Mouse (Mus musculus) megakaryocyte, embryonic 14.5 days (primary cell): ENCODE data around the gene 6030452D12Rik. TPM values are rescaled to one million over a fixed set of nuclear protein-coding genes. Genes with fewer than 3 reads are reported as not detected.

Source experiments
- H3K27me3 ChIP-seq: replicated peaks from 2 replicates; pipeline ENCODE3; 2012; ENCODE audit warnings: inconsistent platforms
- H3K36me3 ChIP-seq: replicated peaks from 2 replicates; pipeline ENCODE3; 2012; ENCODE audit warnings: low read length, inconsistent platforms, mixed read lengths
- H3K4me1 ChIP-seq: 2 replicates; pipeline ENCODE4 v1.6.1; 2012; ENCODE audit warnings: inconsistent platforms
- H3K4me3 ChIP-seq: replicated peaks from 2 replicates; pipeline ENCODE3; 2012; ENCODE audit warnings: moderate library complexity, mild to moderate bottlenecking, inconsistent platforms
- H3K9me3 ChIP-seq: 2 replicates; pipeline ENCODE4 v1.6.1; 2012; ENCODE audit warnings: inconsistent platforms
- FLI1 ChIP-seq: IDR thresholded peaks from 2 replicates; pipeline ENCODE4 v1.6.1; 2012; ENCODE audit warnings: low read length, inconsistent platforms, mixed read lengths
- GATA1 ChIP-seq: IDR thresholded peaks from 3 replicates; pipeline ENCODE4 v1.6.1; 2012; ENCODE audit warnings: mixed read lengths, low read length, inconsistent platforms, borderline replicate concordance
- polyA plus RNA-seq: library from polyadenylated mRNA; stranded (reverse); fragments of >175 nt; gene quantifications from 2 replicates; pipeline ENCODE4 v1.2.3, GENCODE M21; 2012; ENCODE audit warnings: low replicate concordance; ENCODE audit not compliant: insufficient read depth

6030452D12Rik gene
- polyA plus RNA-seq, 1 experiment: not detected

- Histone ChIP-seq H3K4me1 (peaks cover 12% of the 10 kb centered on the region), H3K4me3 (no peak overlapping the region), H3K9me3 (peaks cover 8% of the 10 kb centered on the region), H3K27me3 (peaks cover 52% of the 10 kb centered on the region), H3K36me3 (no peaks in the 10 kb centered on the region)
- TF ChIP-seq GATA1: no peak
- no peak for TF ChIP-seq FLI1
These were observed 5.1 kb downstream of the 6030452D12Rik start for GRCm38 (mm10) chr8:106505328-106505965.

DNA sequence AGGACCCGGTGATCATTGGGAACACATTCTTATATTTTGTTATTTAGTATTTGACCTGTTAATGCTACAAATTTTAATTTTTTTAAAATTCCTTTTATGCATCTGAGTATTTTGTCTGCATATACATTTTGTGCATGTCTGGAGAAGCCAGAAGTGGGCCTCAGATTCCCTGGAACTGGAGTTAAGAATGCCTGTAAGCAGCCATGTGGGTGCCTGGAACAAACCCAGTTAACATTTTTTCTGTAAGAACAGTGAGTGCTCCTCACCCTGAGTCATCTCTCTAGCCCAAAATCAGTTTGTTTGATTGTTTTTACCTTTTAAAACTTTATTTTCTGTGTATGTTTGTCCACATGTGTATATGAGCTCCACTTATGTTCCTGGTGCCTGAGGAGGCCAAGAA is 5.8 kb downstream of the 6030452D12Rik start:
- H3K27me3 ChIP-seq: peaks cover 58% of the 10 kb centered on the region
- H3K36me3 ChIP-seq: no peaks in the 10 kb centered on the region
- H3K4me3 ChIP-seq: no peak overlapping the region
- TF ChIP-seq FLI1 (no peak), GATA1 (no peak)
- H3K4me1 ChIP-seq: peaks cover 18% of the 10 kb centered on the region
- H3K9me3 ChIP-seq: peaks cover 15% of the 10 kb centered on the region

- Histone ChIP-seq H3K27me3 (peaks cover 76% of the 10 kb centered on the region), H3K9me3 (peaks cover 22% of the 10 kb centered on the region), H3K4me3 (peak overlapping the region; percentile 67), H3K4me1 (peaks cover 26% of the 10 kb centered on the region), H3K36me3 (no peaks in the 10 kb centered on the region)
- TF ChIP-seq FLI1 (no peak), GATA1 (no peak)
These were observed 7.5 kb downstream of the 6030452D12Rik start for GRCm38 (mm10) chr8:106507761-106508331.

DNA sequence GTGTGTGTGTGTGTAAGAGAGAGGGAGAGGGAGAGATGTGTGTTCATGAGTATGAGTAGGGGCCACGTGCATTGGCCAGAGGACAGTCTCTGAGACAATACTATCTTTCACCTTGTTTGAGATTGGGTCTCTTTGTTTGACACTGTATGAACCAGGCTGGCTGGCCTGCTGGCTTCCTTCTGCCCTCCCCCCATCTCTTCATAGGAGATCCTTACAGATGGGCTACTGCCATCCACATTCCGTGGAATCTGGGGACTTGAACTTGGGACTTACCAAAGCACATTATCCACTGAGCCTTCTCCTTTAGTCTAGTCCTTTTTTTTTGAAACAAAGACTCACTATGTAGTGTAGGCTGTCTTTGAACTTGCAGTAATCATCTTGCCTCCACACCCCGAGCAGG is 8.1 kb downstream of the 6030452D12Rik start:
- peaks cover 22% of the 10 kb centered on the region for H3K9me3 ChIP-seq
- H3K4me1 ChIP-seq: peaks cover 26% of the 10 kb centered on the region
- no peaks in the 10 kb centered on the region for H3K36me3 ChIP-seq
- H3K4me3 ChIP-seq: no peak overlapping the region
- no peak for TF ChIP-seq FLI1
- no peak for TF ChIP-seq GATA1
- H3K27me3 ChIP-seq: peaks cover 81% of the 10 kb centered on the region

GRCm38 (mm10) chr8:106509079-106509780 is 8.9 kb downstream of the 6030452D12Rik start:
- Histone ChIP-seq H3K4me3 (no peak overlapping the region), H3K27me3 (peaks cover 86% of the 10 kb centered on the region), H3K9me3 (peaks cover 22% of the 10 kb centered on the region), H3K36me3 (no peaks in the 10 kb centered on the region), H3K4me1 (peaks cover 26% of the 10 kb centered on the region)
- TF ChIP-seq FLI1 (no peak), GATA1 (no peak)

DNA sequence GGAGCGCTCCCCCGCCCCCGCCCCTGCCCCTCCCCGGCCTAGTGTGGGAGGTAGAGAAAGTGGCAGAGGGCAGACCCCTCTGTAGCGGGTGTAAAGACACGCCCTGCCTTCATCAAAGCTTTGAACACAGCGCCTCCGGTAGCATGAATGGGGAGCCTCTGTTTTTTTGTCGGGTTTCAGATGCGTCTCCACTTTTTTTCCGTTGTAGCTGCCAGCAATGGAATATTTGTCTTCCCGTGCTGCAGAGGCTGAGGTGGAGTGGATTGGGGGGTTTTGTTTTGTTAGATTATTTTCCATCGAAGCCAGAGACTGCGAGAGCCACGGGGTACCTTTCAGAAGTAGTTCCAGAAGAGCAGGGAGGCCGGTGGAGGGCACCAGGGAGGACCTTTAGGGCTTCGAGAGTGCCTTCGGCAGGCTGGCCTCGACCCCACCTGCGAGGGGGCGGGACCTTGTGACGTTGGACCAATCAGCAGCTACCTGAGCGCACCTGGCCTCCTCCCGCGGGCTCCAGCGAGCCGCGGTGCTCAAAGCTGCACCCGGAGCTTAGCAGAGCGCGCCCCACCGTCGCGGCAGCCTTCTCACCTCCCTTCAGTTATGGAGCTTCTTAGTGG is 10.1 kb downstream of the 6030452D12Rik start, which contains the start of gene Cdh3:
TSS of gene Cdh3 (plus strand) at position 527 of the 611 bp plus-strand sequence.
- TF ChIP-seq FLI1: no peak
- no peak for TF ChIP-seq GATA1
- Histone ChIP-seq H3K36me3 (no peaks in the 10 kb centered on the region), H3K4me3 (peak within 1 kb of the TSS; percentile 14), H3K9me3 (peaks cover 22% of the 10 kb centered on the region), H3K4me1 (peaks cover 26% of the 10 kb centered on the region), H3K27me3 (peaks cover 85% of the 10 kb centered on the region)

DNA sequence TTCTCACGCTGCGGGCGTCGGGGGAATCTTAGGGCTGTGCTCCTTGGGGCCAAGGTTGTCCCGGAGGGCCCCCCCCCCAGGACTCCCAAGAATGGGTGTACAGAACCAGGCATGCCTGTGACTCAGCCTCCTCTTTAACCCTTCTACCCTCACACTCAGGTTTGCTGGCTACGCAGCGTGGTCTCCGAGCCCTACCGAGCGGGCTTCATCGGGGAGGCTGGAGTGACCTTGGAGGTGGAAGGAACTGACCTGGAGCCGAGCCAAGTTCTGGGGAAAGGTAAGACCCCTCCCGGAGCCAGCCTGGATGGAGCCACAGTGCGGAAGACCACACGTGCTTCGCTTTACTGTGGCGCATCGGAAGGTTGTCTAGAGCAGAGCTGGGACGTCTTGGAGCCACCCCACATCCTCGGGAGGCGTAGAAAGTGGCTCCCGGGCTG is 10.8 kb downstream of the 6030452D12Rik start:
- no peak for TF ChIP-seq GATA1
- Histone ChIP-seq H3K36me3 (no peaks in the 10 kb centered on the region), H3K4me1 (peaks cover 26% of the 10 kb centered on the region), H3K27me3 (peaks cover 82% of the 10 kb centered on the region), H3K9me3 (peaks cover 22% of the 10 kb centered on the region), H3K4me3 (no peak overlapping the region)

- H3K9me3 ChIP-seq: peaks cover 22% of the 10 kb centered on the region
- H3K4me1 ChIP-seq: peaks cover 26% of the 10 kb centered on the region
- H3K4me3 ChIP-seq: no peak overlapping the region
- no peaks in the 10 kb centered on the region for H3K36me3 ChIP-seq
- no peak for TF ChIP-seq FLI1
- no peak for TF ChIP-seq GATA1
- peaks cover 80% of the 10 kb centered on the region for H3K27me3 ChIP-seq
These were observed 11.3 kb downstream of the 6030452D12Rik start for GRCm38 (mm10) chr8:106511531-106512041.

DNA sequence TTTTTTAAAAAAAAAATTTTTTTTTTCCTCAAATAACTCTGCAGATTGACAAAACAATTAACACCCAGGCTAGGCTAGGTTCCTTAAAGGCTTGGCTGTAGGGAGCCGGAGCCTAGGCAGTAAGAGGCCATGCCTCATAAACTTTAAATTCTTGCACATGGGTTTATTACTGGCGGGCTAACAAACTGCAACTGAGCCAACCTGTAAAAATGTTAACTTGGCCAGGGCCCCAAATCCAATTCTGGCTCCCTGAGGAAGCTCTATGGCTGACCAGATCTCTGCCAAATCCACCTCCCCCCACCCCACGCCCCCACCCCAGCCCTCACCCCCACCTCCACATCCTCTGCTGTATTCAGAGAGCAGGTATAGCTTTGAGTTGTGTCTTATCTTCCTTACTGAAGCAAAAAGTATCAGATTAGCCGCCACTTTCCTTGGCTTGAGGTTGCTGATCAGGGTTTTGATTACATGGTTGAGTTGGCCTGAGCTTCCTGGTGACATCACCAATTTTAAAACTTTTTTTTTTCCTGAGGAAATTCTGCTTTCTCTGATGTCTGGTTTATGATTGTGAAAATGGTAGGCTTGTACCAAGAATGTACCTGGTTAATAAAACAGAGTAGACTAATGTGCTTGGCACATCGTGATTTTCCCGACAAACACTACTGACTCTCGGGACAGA is 12.3 kb downstream of the 6030452D12Rik start:
- no peaks in the 10 kb centered on the region for H3K36me3 ChIP-seq
- peaks cover 73% of the 10 kb centered on the region for H3K27me3 ChIP-seq
- no peak for TF ChIP-seq FLI1
- H3K4me3 ChIP-seq: no peak overlapping the region
- peaks cover 22% of the 10 kb centered on the region for H3K9me3 ChIP-seq
- peaks cover 25% of the 10 kb centered on the region for H3K4me1 ChIP-seq
